Comparison of ENCODE assay signal across 11 mouse cellular contexts in the genomic region with DNA sequence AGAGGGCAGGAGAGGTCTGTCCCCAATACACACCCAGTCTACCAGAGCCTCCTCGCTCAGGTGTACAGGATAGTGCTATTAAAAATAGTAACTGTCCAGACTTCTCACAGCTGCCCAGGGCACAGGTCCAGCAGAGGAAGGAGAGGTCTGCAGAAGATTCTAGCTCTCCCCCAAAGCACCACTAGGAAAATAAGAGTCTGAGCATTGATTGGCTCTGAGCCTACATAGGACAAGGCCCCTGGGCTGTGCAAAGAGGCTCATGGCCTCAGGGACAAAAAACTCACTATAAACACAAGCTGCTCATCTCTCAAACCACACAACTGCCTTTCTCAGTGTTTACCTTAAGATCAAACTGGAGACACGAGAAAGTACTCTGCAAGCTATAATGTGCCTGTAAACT.
DNase-seq lines count a peak whose midpoint lies in the region; ATAC-seq and TF ChIP-seq lines count a peak whose summit lies in the region.
"Had no signal": no experiment of that assay in that cellular context is flagged by ENCODE, and none has a peak within 500 bp of the region (broad histone marks: within the 10 kb centered on the region; RNA-seq: fewer than 3 reads in every experiment).

No protein-coding gene starts in this region.

- no peak overlapping the region for H3K9ac ChIP-seq in heart, adult 2 months (ENCODE audit: low read depth, low read length)
- H3K9ac ChIP-seq in heart, embryonic 16.5 days (ENCODE audit: low read length), result no peak overlapping the region
- no peak overlapping the region for H3K9ac ChIP-seq in limb, embryonic 15.5 days

- H3K4me3 ChIP-seq in heart, adult 2 months, result no peak overlapping the region
- H3K4me3 ChIP-seq in heart, embryonic 16.5 days (ENCODE audit: low read length), result no peak overlapping the region
- no peak overlapping the region for H3K4me3 ChIP-seq in limb, embryonic 15.5 days
- H3K4me3 ChIP-seq: erythroblast, embryonic 14.5 days had no signal

- 41% methylated on average over 2 of the region's 2 CpGs for WGBS in heart, adult 2 months
- WGBS in heart, embryonic 16.5 days, result 29% methylated on average over 2 of the region's 2 CpGs
- WGBS in limb, embryonic 15.5 days, result 35% methylated on average over 2 of the region's 2 CpGs

- TF ChIP-seq POLR2A in heart, adult 2 months (IDR thresholded peaks at IDR 0.05; ENCODE audit: insufficient read depth, low read depth, low read length), result no peak

- peaks cover 5% of the 10 kb centered on the region for H3K4me1 ChIP-seq in heart, adult 2 months (ENCODE audit: control insufficient read depth, insufficient read depth, low read length)
- peaks cover 12% of the 10 kb centered on the region for H3K4me1 ChIP-seq in heart, embryonic 16.5 days (ENCODE audit: control insufficient read depth, insufficient read depth, low read length)
- peaks cover 10% of the 10 kb centered on the region for H3K4me1 ChIP-seq in limb, embryonic 15.5 days

- no peak for TF ChIP-seq CTCF in heart, adult 2 months (IDR thresholded peaks at IDR 0.05)

- no peak for DNase-seq in heart, adult 2 months
- DNase-seq in heart, adult 9 months (ENCODE audit: low spot score in 2 of 2), result no peak
- DNase-seq in cerebellum, postnatal 36 days, result peak; percentile 24 to 36
- DNase-seq in left cerebral cortex, adult 18-20 months (ENCODE audit: low spot score in 2 of 2), result no peak
- DNase-seq in layer of hippocampus, adult 18-20 months (ENCODE audit: low spot score in 2 of 2), result no peak
- DNase-seq: thymus, postnatal 25 days had no signal

- ATAC-seq in heart, embryonic 16.5 days (replicated peaks; ENCODE audit: extremely low read depth, insufficient read depth, low FRiP score), result no peak; the same call in 1 of the 2 replicates
- ATAC-seq in limb, embryonic 15.5 days (ENCODE audit: insufficient number of reproducible peaks, low FRiP score, low TSS enrichment, low read depth), result no peak
- no peak for ATAC-seq in monocyte, adult 5-6 weeks (replicated peaks; ENCODE audit: insufficient number of reproducible peaks, low FRiP score, low TSS enrichment, poor library complexity, severe bottlenecking)
- ATAC-seq: inflammation-experienced regulatory T-cells, adult 6 months had no signal

- H3K79me2 ChIP-seq in heart, adult 2 months (replicated peaks; ENCODE audit: control insufficient read depth, insufficient read depth, low read length), result no peaks in the 10 kb centered on the region

- TF ChIP-seq EP300 in heart, adult 2 months (IDR thresholded peaks at IDR 0.05; ENCODE audit: insufficient read depth, low read depth, low read length), result no peak

- peak overlapping the region; percentile 19; the same call in 1 of the 2 replicates for H3K27ac ChIP-seq in heart, adult 2 months
- peak overlapping the region; percentile 30 for H3K27ac ChIP-seq in heart, embryonic 16.5 days (ENCODE audit: low read length)
- peak overlapping the region; percentile 43 for H3K27ac ChIP-seq in limb, embryonic 15.5 days

- no peaks in the 10 kb centered on the region for H3K9me3 ChIP-seq in heart, embryonic 16.5 days (replicated peaks; ENCODE audit: control insufficient read depth, low read length)
- H3K9me3 ChIP-seq in limb, embryonic 15.5 days, result no peaks in the 10 kb centered on the region

- no peaks in the 10 kb centered on the region for H3K27me3 ChIP-seq in heart, adult 2 months (ENCODE audit: control insufficient read depth, insufficient read depth, low read length)
- H3K27me3 ChIP-seq in heart, embryonic 16.5 days (ENCODE audit: control insufficient read depth, insufficient read depth, low read length), result no peaks in the 10 kb centered on the region
- H3K27me3 ChIP-seq in limb, embryonic 15.5 days, result no peaks in the 10 kb centered on the region

- intact Hi-C loops in heart, adult 2 months (cut with DNase I), result no loop called here

- no peak overlapping the region for H3K4me2 ChIP-seq in heart, embryonic 16.5 days (ENCODE audit: low read depth, low read length)
- H3K4me2 ChIP-seq in limb, embryonic 15.5 days, result no peak overlapping the region

- H3K36me3 ChIP-seq in heart, adult 2 months (ENCODE audit: control insufficient read depth, insufficient read depth, low read length), result no peaks in the 10 kb centered on the region; the same call in 1 of the 2 replicates
- no peaks in the 10 kb centered on the region for H3K36me3 ChIP-seq in heart, embryonic 16.5 days (ENCODE audit: control insufficient read depth, insufficient read depth)
- no peaks in the 10 kb centered on the region for H3K36me3 ChIP-seq in limb, embryonic 15.5 days

Comparison
In these comparisons a context has a peak if more than half of its experiments do, and no peak if none do; other contexts are left out.
1. DNase-seq: peak in cerebellum, postnatal 36 days (2 of 2); none in heart, adult 2 months (0 of 2), heart, adult 9 months (0 of 2), left cerebral cortex, adult 18-20 months (0 of 2) and layer of hippocampus, adult 18-20 months (0 of 2).
2. Peak in every context shown above with its lines, with median percentiles within 50 percentile points of each other: H3K27ac ChIP-seq.